Mouse (Mus musculus) spleen, postnatal 0 days (tissue): ENCODE measurements around the gene Esp6. TPM values are rescaled to one million over a fixed set of nuclear protein-coding genes. Genes with fewer than 3 reads are reported as not detected.

Experiments used
- polyA plus RNA-seq: library from polyadenylated mRNA; unstranded; fragments of >200 nt; fragmentation: Nextera tagmentation; extraction: Ambion mirVana; gene quantifications from 2 replicates; pipeline ENCODE4 v1.2.1, GENCODE M21; 2015

Gene Esp6
- not detected in 2 replicates for polyA plus RNA-seq

DNA sequence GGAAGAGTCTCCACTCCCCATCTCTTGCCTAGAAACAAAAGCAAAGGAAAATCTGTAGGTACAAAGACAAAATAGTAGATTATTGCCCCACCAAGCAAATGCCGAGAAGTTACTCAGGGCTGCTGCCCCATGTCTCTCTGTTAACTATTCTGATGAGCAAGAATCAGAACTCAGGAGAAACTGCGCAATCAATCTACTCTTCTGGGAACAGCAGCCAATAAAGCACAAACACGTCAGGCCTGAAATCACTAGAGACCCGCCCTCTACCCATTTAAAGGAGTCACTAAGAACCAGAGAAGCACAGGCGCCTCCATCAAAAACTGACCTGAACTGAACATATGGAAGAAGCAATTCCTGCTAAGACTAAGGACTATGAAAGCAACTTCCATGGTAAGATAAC is at the start of gene Esp6:
Esp6 (plus strand) TSS at position 301 of the 400 bp plus-strand sequence.

DNA sequence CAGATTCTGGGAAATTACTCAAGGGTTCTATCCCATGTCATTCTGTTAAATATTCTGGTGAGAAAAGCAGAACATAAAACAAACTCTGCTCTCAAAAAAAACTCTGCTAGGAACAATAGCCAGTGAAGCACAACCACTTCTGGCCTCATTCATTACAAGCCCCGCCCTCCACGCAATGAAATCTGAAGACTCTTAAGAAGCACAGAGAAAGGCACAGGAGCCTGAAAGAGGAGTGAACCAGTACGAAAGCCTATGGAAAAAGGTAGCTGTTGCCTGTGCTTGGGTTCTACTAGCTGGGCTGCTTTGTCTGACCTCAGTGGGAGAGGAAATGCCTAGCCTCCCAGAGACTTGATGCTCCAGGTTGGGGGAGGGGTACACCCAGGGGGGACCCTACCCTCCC is 41.5 kb upstream of the Esp6 start, which contains the start of gene Esp8:
Esp8 (plus strand) TSS at position 205 of the 400 bp plus-strand sequence.

DNA sequence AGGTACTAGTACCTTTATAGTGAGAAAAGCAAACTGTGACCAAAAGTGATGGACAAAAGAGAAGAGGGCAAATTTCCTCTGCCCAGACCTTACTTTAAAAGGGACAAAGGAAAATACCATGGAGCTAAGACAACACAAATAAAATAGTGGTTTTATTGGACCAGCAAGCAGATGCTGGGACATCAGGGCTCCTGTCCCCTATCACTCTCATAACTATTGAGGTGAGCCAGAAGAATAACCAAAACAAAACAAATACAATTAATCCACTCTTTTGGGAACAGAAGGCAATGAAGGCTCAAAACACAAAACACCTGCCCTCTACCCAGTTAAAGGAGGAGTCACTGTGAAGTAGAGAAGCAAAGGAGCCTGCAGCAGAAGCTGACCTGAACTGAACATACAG is 37.0 kb downstream of the Esp6 start, which contains the start of gene Esp4:
Esp4 (plus strand) TSS at position 301 of the 400 bp plus-strand sequence.

Other genes with a start within 250 kb of the Esp6 start
- not detected in 2 replicates for gene Crisp1, start 242.3 kb upstream of the Esp6 start, polyA plus RNA-seq
- not detected in 2 replicates for gene Esp8, start 41.5 kb upstream of the Esp6 start, polyA plus RNA-seq
- gene Esp4, start 37.1 kb downstream of the Esp6 start, polyA plus RNA-seq: not detected in 2 replicates
- not detected in 2 replicates for gene Esp3, start 70.6 kb downstream of the Esp6 start, polyA plus RNA-seq
- gene Esp1, start 165.6 kb downstream of the Esp6 start, polyA plus RNA-seq: not detected in 2 replicates
- gene Crisp2, start 245.5 kb downstream of the Esp6 start, polyA plus RNA-seq: 0.65 and 0.89 TPM in 2 replicates
- 157 and 198 TPM in 2 replicates for gene Rhag, start 249.6 kb downstream of the Esp6 start, polyA plus RNA-seq